Mouse (Mus musculus): ENCODE results near the gene 2310079G19Rik. TPM values are rescaled to one million over a fixed set of nuclear protein-coding genes. Genes with fewer than 3 reads are reported as not detected.

The 2310079G19Rik gene
- not detected for total RNA-seq (2021)

GRCm38 (mm10) chr16:88627566-88627965, at the start of gene 2310079G19Rik:
2310079G19Rik (minus strand) TSS chr16:88627666.
- intact Hi-C loops (cut with DNase I): no loop called here
- DNase-seq (ENCODE audit: extremely low spot score in 1 of 2, low spot score in 2 of 2): no peak

GRCm38 (mm10) chr16:88671571-88671970, 44.1 kb upstream of the 2310079G19Rik start, which contains the start of gene Krtap27-1:
Krtap27-1 (minus strand) TSS chr16:88671671.
- no peak for DNase-seq (ENCODE audit: extremely low spot score in 1 of 2, low spot score in 2 of 2)
- intact Hi-C loops (cut with DNase I): no loop called here

- DNase-seq (ENCODE audit: extremely low spot score in 1 of 2, low spot score in 2 of 2): no peak
Observed at GRCm38 (mm10) chr16:88657426-88657825, 30.0 kb upstream of the 2310079G19Rik start.

GRCm38 (mm10) chr16:88651952-88652351, 24.5 kb upstream of the 2310079G19Rik start:
- intact Hi-C loops (cut with DNase I): no loop called here
- no peak for DNase-seq (ENCODE audit: extremely low spot score in 1 of 2, low spot score in 2 of 2)

More at GRCm38 (mm10) chr16:88657426-88657825, 30.0 kb upstream of the 2310079G19Rik start:
- intact Hi-C loops (cut with DNase I): no loop called here

- intact Hi-C loops (cut with DNase I): no loop called here
- DNase-seq (ENCODE audit: extremely low spot score in 1 of 2, low spot score in 2 of 2): no peak
Observed at GRCm38 (mm10) chr16:88651082-88651481, 23.6 kb upstream of the 2310079G19Rik start.

GRCm38 (mm10) chr16:88647358-88647846, 19.9 kb upstream of the 2310079G19Rik start, which contains the start of gene Krtap26-1:
Krtap26-1 (minus strand) TSS chr16:88647796.
- DNase-seq (ENCODE audit: extremely low spot score in 1 of 2, low spot score in 2 of 2): no peak
- intact Hi-C loops (cut with DNase I): no loop called here

GRCm38 (mm10) chr16:88646366-88647111, 19.1 kb upstream of the 2310079G19Rik start:
- DNase-seq (ENCODE audit: extremely low spot score in 1 of 2, low spot score in 2 of 2): no peak
- intact Hi-C loops (cut with DNase I): no loop called here

- intact Hi-C loops (cut with DNase I): no loop called here
Observed at GRCm38 (mm10) chr16:88640053-88640452, 12.6 kb upstream of the 2310079G19Rik start.

GRCm38 (mm10) chr16:88635142-88635541, 7.7 kb upstream of the 2310079G19Rik start:
- intact Hi-C loops (cut with DNase I): no loop called here
- no peak for DNase-seq (ENCODE audit: extremely low spot score in 1 of 2, low spot score in 2 of 2)

More at GRCm38 (mm10) chr16:88640053-88640452, 12.6 kb upstream of the 2310079G19Rik start:
- no peak for DNase-seq (ENCODE audit: extremely low spot score in 1 of 2, low spot score in 2 of 2)

- no peak for DNase-seq (ENCODE audit: extremely low spot score in 1 of 2, low spot score in 2 of 2)
- intact Hi-C loops (cut with DNase I): no loop called here
Observed at GRCm38 (mm10) chr16:88631474-88631873, 4.0 kb upstream of the 2310079G19Rik start.

GRCm38 (mm10) chr16:88612712-88613111, 14.8 kb downstream of the 2310079G19Rik start:
- intact Hi-C loops (cut with DNase I): no loop called here
- no peak for DNase-seq (ENCODE audit: extremely low spot score in 1 of 2, low spot score in 2 of 2)

- no peak for DNase-seq (ENCODE audit: extremely low spot score in 1 of 2, low spot score in 2 of 2)
- intact Hi-C loops (cut with DNase I): no loop called here
Observed at GRCm38 (mm10) chr16:88611922-88612321, 15.5 kb downstream of the 2310079G19Rik start, which contains the start of gene Krtap24-1. Krtap24-1 (minus strand) TSS chr16:88612279.

GRCm38 (mm10) chr16:88604570-88604969, 22.9 kb downstream of the 2310079G19Rik start:
- no peak for DNase-seq (ENCODE audit: extremely low spot score in 1 of 2, low spot score in 2 of 2)
- intact Hi-C loops (cut with DNase I): no loop called here

GRCm38 (mm10) chr16:88602464-88602863, 25.0 kb downstream of the 2310079G19Rik start:
- no peak for DNase-seq (ENCODE audit: extremely low spot score in 1 of 2, low spot score in 2 of 2)
- intact Hi-C loops (cut with DNase I): no loop called here

GRCm38 (mm10) chr16:88600303-88600702, 27.2 kb downstream of the 2310079G19Rik start:
- intact Hi-C loops (cut with DNase I): no loop called here
- DNase-seq (ENCODE audit: extremely low spot score in 1 of 2, low spot score in 2 of 2): no peak

GRCm38 (mm10) chr16:88599504-88600237, 27.8 kb downstream of the 2310079G19Rik start:
- intact Hi-C loops (cut with DNase I): no loop called here

GRCm38 (mm10) chr16:88592758-88593157, 34.7 kb downstream of the 2310079G19Rik start:
- no peak for DNase-seq (ENCODE audit: extremely low spot score in 1 of 2, low spot score in 2 of 2)
- intact Hi-C loops (cut with DNase I): no loop called here

More at GRCm38 (mm10) chr16:88599504-88600237, 27.8 kb downstream of the 2310079G19Rik start:
- DNase-seq (ENCODE audit: extremely low spot score in 1 of 2, low spot score in 2 of 2): no peak

- DNase-seq (ENCODE audit: extremely low spot score in 1 of 2, low spot score in 2 of 2): no peak
- intact Hi-C loops (cut with DNase I): no loop called here
Observed at GRCm38 (mm10) chr16:88583338-88583737, 44.1 kb downstream of the 2310079G19Rik start.
